9 mouse cellular contexts compared by ENCODE assay signal in genomic region chr2:121296754-121297231, GRCm38 (mm10). TPM values are rescaled to one million over a fixed set of nuclear protein-coding genes. Genes with fewer than 3 reads are reported as not detected.
DNase-seq lines count a peak whose midpoint lies in the region; ATAC-seq and TF ChIP-seq lines count a peak whose summit lies in the region.
"Had no signal": no experiment of that assay in that cellular context is flagged by ENCODE, and none has a peak within 500 bp of the region (broad histone marks: within the 10 kb centered on the region; RNA-seq: fewer than 3 reads in every experiment).

No protein-coding gene starts in this region.

- H3K9ac ChIP-seq in forebrain, embryonic 11.5 days (ENCODE audit: low read length): peak overlapping the region; percentile 37; the same call in 1 of the 2 replicates
- H3K9ac ChIP-seq in limb, embryonic 15.5 days: no peak overlapping the region

- peak overlapping the region; percentile 62 for H3K4me2 ChIP-seq in forebrain, embryonic 11.5 days (ENCODE audit: low read depth, low read length, severe bottlenecking)
- H3K4me2 ChIP-seq in limb, embryonic 15.5 days: peak overlapping the region; percentile 82

- ATAC-seq in forebrain, embryonic 11.5 days (replicated peaks; ENCODE audit: low FRiP score): no peak
- no peak for ATAC-seq in limb, embryonic 15.5 days (ENCODE audit: insufficient number of reproducible peaks, low FRiP score, low TSS enrichment, low read depth)

- H3K36me3 ChIP-seq in heart, embryonic 10.5 days: peaks cover 26% of the 10 kb centered on the region
- H3K36me3 ChIP-seq in E14TG2a.4 (ENCODE audit: insufficient read depth, low read length): peaks cover 40% of the 10 kb centered on the region
- no peaks in the 10 kb centered on the region; the same call in 1 of the 2 replicates for H3K36me3 ChIP-seq in forebrain, embryonic 11.5 days (ENCODE audit: control insufficient read depth, insufficient read depth, low read length)
- peaks cover 9% of the 10 kb centered on the region; the same call in 1 of the 2 replicates for H3K36me3 ChIP-seq in limb, embryonic 15.5 days

- intact Hi-C loops in heart, postnatal 36 days (cut with DNase I): no loop called here

- H3K9me3 ChIP-seq in heart, embryonic 10.5 days: no peaks in the 10 kb centered on the region
- H3K9me3 ChIP-seq in E14TG2a.4 (ENCODE audit: low read length): peaks cover 3% of the 10 kb centered on the region; the same call in 1 of the 2 replicates
- no peaks in the 10 kb centered on the region for H3K9me3 ChIP-seq in forebrain, embryonic 11.5 days (ENCODE audit: control insufficient read depth, low read length)
- H3K9me3 ChIP-seq in limb, embryonic 15.5 days: no peaks in the 10 kb centered on the region

- WGBS in heart, embryonic 10.5 days: 7% methylated on average over 6 of the region's 6 CpGs
- WGBS in forebrain, embryonic 11.5 days: 10% methylated on average over 6 of the region's 6 CpGs
- WGBS in limb, embryonic 15.5 days: 13% methylated on average over 6 of the region's 6 CpGs

- TF ChIP-seq CTCF in E14TG2a.4 (conservative IDR thresholded peaks at IDR 0.05; ENCODE audit: low read length): no peak

- peak overlapping the region; percentile 64 for H3K4me3 ChIP-seq in heart, embryonic 10.5 days
- H3K4me3 ChIP-seq in E14TG2a.4 (replicated peaks; ENCODE audit: low read length): peak overlapping the region; percentile 71
- peak overlapping the region; percentile 39 for H3K4me3 ChIP-seq in forebrain, embryonic 11.5 days (ENCODE audit: low read depth, low read length)
- peak overlapping the region; percentile 53 for H3K4me3 ChIP-seq in limb, embryonic 15.5 days

- peaks cover 66% of the 10 kb centered on the region for H3K27me3 ChIP-seq in heart, embryonic 10.5 days (ENCODE audit: insufficient read depth, poor library complexity, severe bottlenecking)
- H3K27me3 ChIP-seq in E14TG2a.4 (ENCODE audit: insufficient read depth, low read length): peaks cover 38% of the 10 kb centered on the region
- peaks cover 2% of the 10 kb centered on the region; the same call in 1 of the 2 replicates for H3K27me3 ChIP-seq in forebrain, embryonic 11.5 days (ENCODE audit: control insufficient read depth, insufficient read depth, low read length)
- peaks cover 59% of the 10 kb centered on the region for H3K27me3 ChIP-seq in limb, embryonic 15.5 days
- H3K27me3 ChIP-seq: CH12.LX had no signal

- no peak for DNase-seq in heart, embryonic 10.5 days (ENCODE audit: low spot score)
- DNase-seq in heart, postnatal 36 days: no peak
- DNase-seq in forebrain, embryonic 11.5 days (ENCODE audit: low spot score): no peak
- no peak for DNase-seq in testis, postnatal 14 days (ENCODE audit: low spot score)
- no peak for DNase-seq in spleen, adult 18-20 months
- no peak for DNase-seq in urinary bladder, postnatal 4 days (ENCODE audit: low spot score in 2 of 2)

- H3K27ac ChIP-seq in heart, embryonic 10.5 days: peak overlapping the region; percentile 88; the same call in 1 of the 2 replicates
- peak overlapping the region; percentile 72; the same call in 1 of the 2 replicates for H3K27ac ChIP-seq in forebrain, embryonic 11.5 days (ENCODE audit: low read depth, low read length)
- no peak overlapping the region for H3K27ac ChIP-seq in limb, embryonic 15.5 days

- peaks cover 53% of the 10 kb centered on the region for H3K4me1 ChIP-seq in heart, embryonic 10.5 days
- H3K4me1 ChIP-seq in E14TG2a.4 (replicated peaks; ENCODE audit: low read depth, low read length): peaks cover 98% of the 10 kb centered on the region
- peaks cover 34% of the 10 kb centered on the region for H3K4me1 ChIP-seq in forebrain, embryonic 11.5 days (replicated peaks; ENCODE audit: control insufficient read depth, insufficient read depth, low read length)
- H3K4me1 ChIP-seq in limb, embryonic 15.5 days: peaks cover 41% of the 10 kb centered on the region

RNA-seq across cellular contexts. Expression of gene Map1a, which starts 7.4 kb away (rescaled TPM):
- polyA plus RNA-seq in heart, embryonic 10.5 days (2016; fragmentation: Nextera tagmentation; extraction: Ambion mirVana): 5.2 and 5.5 TPM in 2 replicates
- 1 to 10 TPM; 3.9 to 4.4 TPM for total RNA-seq in heart, postnatal 36 days (2021)
- polyA plus RNA-seq in forebrain, embryonic 11.5 days (2014; fragmentation: Nextera tagmentation; extraction: Ambion mirVana): 16.2 and 18.1 TPM in 2 replicates
- polyA plus RNA-seq in limb, embryonic 15.5 days (2015; fragmentation: Nextera tagmentation; extraction: Ambion mirVana): 3.8 and 3.9 TPM in 2 replicates

RNA-seq across cellular contexts. Expression of gene Trp53bp1, which starts 25.6 kb away (rescaled TPM):
- polyA plus RNA-seq in heart, embryonic 10.5 days (2016; fragmentation: Nextera tagmentation; extraction: Ambion mirVana): 75.0 and 81.9 TPM in 2 replicates
- total RNA-seq in heart, postnatal 36 days (2021): 10 to 100 TPM; 32.8 to 34.7 TPM
- 152 and 169 TPM in 2 replicates for polyA plus RNA-seq in forebrain, embryonic 11.5 days (2014; fragmentation: Nextera tagmentation; extraction: Ambion mirVana)
- polyA plus RNA-seq in limb, embryonic 15.5 days (2015; fragmentation: Nextera tagmentation; extraction: Ambion mirVana): 52.4 and 62.6 TPM in 2 replicates

RNA-seq across cellular contexts. Expression of gene Ppip5k1, which starts 58.4 kb away (rescaled TPM):
- 11.7 and 12.2 TPM in 2 replicates for polyA plus RNA-seq in heart, embryonic 10.5 days (2016; fragmentation: Nextera tagmentation; extraction: Ambion mirVana)
- 10 to 100 TPM; 62.6 to 68.2 TPM for total RNA-seq in heart, postnatal 36 days (2021)
- 10.7 and 11.7 TPM in 2 replicates for polyA plus RNA-seq in forebrain, embryonic 11.5 days (2014; fragmentation: Nextera tagmentation; extraction: Ambion mirVana)
- polyA plus RNA-seq in limb, embryonic 15.5 days (2015; fragmentation: Nextera tagmentation; extraction: Ambion mirVana): 10.1 and 10.2 TPM in 2 replicates
